Mouse (Mus musculus): ENCODE results near the gene Ier2. TPM values are rescaled to one million over a fixed set of nuclear protein-coding genes. Genes with fewer than 3 reads are reported as not detected.

Gene Ier2
- polyA plus RNA-seq, 1 experiment from 2014 or later: 43.8 TPM

- Histone ChIP-seq H3K27ac (replicated peaks in 1 of 2; ENCODE audit: control insufficient read depth in 1 of 2, insufficient read depth in 1 of 2, low read depth in 2 of 2, low read length in 2 of 2) (no peak overlapping the region), H3K4me2 (ENCODE audit: low read length) (no peak overlapping the region), H3K4me1 (ENCODE audit: control insufficient read depth in 2 of 2, insufficient read depth in 2 of 2, low read length in 2 of 2) (peaks cover 6 to 17% of the 10 kb centered on the region in 2 experiments; a peak in 3 of 4 replicates), H3K9me3 (ENCODE audit: control insufficient read depth, low read length) (no peaks in the 10 kb centered on the region), H3K9ac (ENCODE audit: low read length) (no peak overlapping the region), H3K36me3 (ENCODE audit: control insufficient read depth, insufficient read depth, low read length) (peaks cover 68% of the 10 kb centered on the region), H3K27me3 (ENCODE audit: control insufficient read depth, insufficient read depth, low read length) (peaks cover 5% of the 10 kb centered on the region; the same call in 1 of the 2 replicates), H3K4me3 (ENCODE audit: control insufficient read depth in 1 of 2, insufficient read depth in 1 of 2, low read depth in 1 of 2, low read length in 2 of 2) (no peak overlapping the region)
- WGBS: 87% methylated on average over 14 of the region's 14 CpGs
- ATAC-seq (ENCODE audit: insufficient number of reproducible peaks, insufficient read depth, low FRiP score, low read depth): no peak
These were observed 34.8 kb upstream of the Ier2 start for GRCm38 (mm10) chr8:84697166-84698130.

- ATAC-seq (ENCODE audit: insufficient number of reproducible peaks, insufficient read depth, low FRiP score, low read depth): no peak
- H3K36me3 ChIP-seq (ENCODE audit: control insufficient read depth, insufficient read depth, low read length): peaks cover 83% of the 10 kb centered on the region
These were observed 32.5 kb upstream of the Ier2 start for GRCm38 (mm10) chr8:84695140-84695539.

GRCm38 (mm10) chr8:84693332-84693731 is 30.7 kb upstream of the Ier2 start:
- Histone ChIP-seq H3K27me3 (ENCODE audit: control insufficient read depth, insufficient read depth, low read length) (no peaks in the 10 kb centered on the region), H3K4me3 (ENCODE audit: control insufficient read depth in 1 of 2, insufficient read depth in 1 of 2, low read depth in 1 of 2, low read length in 2 of 2) (no peak overlapping the region), H3K4me1 (ENCODE audit: control insufficient read depth in 2 of 2, insufficient read depth in 2 of 2, low read length in 2 of 2) (peaks cover 2 to 14% of the 10 kb centered on the region in 2 experiments; a peak in 3 of 4 replicates), H3K9ac (ENCODE audit: low read length) (no peak overlapping the region), H3K9me3 (ENCODE audit: control insufficient read depth, low read length) (no peaks in the 10 kb centered on the region), H3K4me2 (ENCODE audit: low read length) (no peak overlapping the region), H3K36me3 (ENCODE audit: control insufficient read depth, insufficient read depth, low read length) (peaks cover 69% of the 10 kb centered on the region), H3K27ac (replicated peaks in 1 of 2; ENCODE audit: control insufficient read depth in 1 of 2, insufficient read depth in 1 of 2, low read depth in 2 of 2, low read length in 2 of 2) (no peak overlapping the region)
- WGBS: 70% methylated on average over 4 of the region's 4 CpGs
- ATAC-seq (ENCODE audit: insufficient number of reproducible peaks, insufficient read depth, low FRiP score, low read depth): no peak

More at GRCm38 (mm10) chr8:84695140-84695539, 32.5 kb upstream of the Ier2 start:
- H3K4me2 ChIP-seq (ENCODE audit: low read length): no peak overlapping the region
- H3K27ac ChIP-seq (replicated peaks in 1 of 2; ENCODE audit: control insufficient read depth in 1 of 2, insufficient read depth in 1 of 2, low read depth in 2 of 2, low read length in 2 of 2): no peak overlapping the region
- H3K27me3 ChIP-seq (ENCODE audit: control insufficient read depth, insufficient read depth, low read length): no peaks in the 10 kb centered on the region
- peaks cover 0 to 9% of the 10 kb centered on the region in 2 experiments; a peak in 3 of 4 replicates for H3K4me1 ChIP-seq (ENCODE audit: control insufficient read depth in 2 of 2, insufficient read depth in 2 of 2, low read length in 2 of 2)
- H3K9me3 ChIP-seq (ENCODE audit: control insufficient read depth, low read length): no peaks in the 10 kb centered on the region
- no peak overlapping the region for H3K9ac ChIP-seq (ENCODE audit: low read length)
- 84% methylated on average over 6 of the region's 6 CpGs for WGBS
- H3K4me3 ChIP-seq (ENCODE audit: control insufficient read depth in 1 of 2, insufficient read depth in 1 of 2, low read depth in 1 of 2, low read length in 2 of 2): no peak overlapping the region

GRCm38 (mm10) chr8:84689091-84689915 is 26.7 kb upstream of the Ier2 start:
- Histone ChIP-seq H3K9ac (ENCODE audit: low read length) (peak overlapping the region; percentile 83), H3K4me3 (ENCODE audit: control insufficient read depth in 1 of 2, insufficient read depth in 1 of 2, low read depth in 1 of 2, low read length in 2 of 2) (peak overlapping the region; percentile 67 to 78), H3K4me1 (ENCODE audit: control insufficient read depth in 2 of 2, insufficient read depth in 2 of 2, low read length in 2 of 2) (peaks cover 14 to 40% of the 10 kb centered on the region in 2 experiments), H3K27ac (replicated peaks in 1 of 2; ENCODE audit: control insufficient read depth in 1 of 2, insufficient read depth in 1 of 2, low read depth in 2 of 2, low read length in 2 of 2) (peak overlapping the region; percentile 62 to 95), H3K4me2 (ENCODE audit: low read length) (peak overlapping the region; percentile 78), H3K9me3 (ENCODE audit: control insufficient read depth, low read length) (no peaks in the 10 kb centered on the region), H3K27me3 (ENCODE audit: control insufficient read depth, insufficient read depth, low read length) (no peaks in the 10 kb centered on the region), H3K36me3 (ENCODE audit: control insufficient read depth, insufficient read depth, low read length) (peaks cover 32% of the 10 kb centered on the region)
- peak; percentile 75 for ATAC-seq (ENCODE audit: insufficient number of reproducible peaks, insufficient read depth, low FRiP score, low read depth)
- under 1% methylated on average over 47 of the region's 47 CpGs for WGBS

- WGBS: under 1% methylated on average over 37 of the region's 37 CpGs
- H3K4me3 ChIP-seq (ENCODE audit: control insufficient read depth in 1 of 2, insufficient read depth in 1 of 2, low read depth in 1 of 2, low read length in 2 of 2): peak within 1 kb of the TSS; percentile 93 to 99
- H3K27me3 ChIP-seq (ENCODE audit: control insufficient read depth, insufficient read depth, low read length): no peaks in the 10 kb centered on the region
- H3K36me3 ChIP-seq (ENCODE audit: control insufficient read depth, insufficient read depth, low read length): peaks cover 27% of the 10 kb centered on the region
- H3K4me2 ChIP-seq (ENCODE audit: low read length): peak within 1 kb of the TSS; percentile 87
- ATAC-seq (ENCODE audit: insufficient number of reproducible peaks, insufficient read depth, low FRiP score, low read depth): peak; percentile 77
- H3K9ac ChIP-seq (ENCODE audit: low read length): peak within 1 kb of the TSS; percentile 100
- peaks cover 14 to 41% of the 10 kb centered on the region in 2 experiments for H3K4me1 ChIP-seq (ENCODE audit: control insufficient read depth in 2 of 2, insufficient read depth in 2 of 2, low read length in 2 of 2)
- H3K27ac ChIP-seq (replicated peaks in 1 of 2; ENCODE audit: control insufficient read depth in 1 of 2, insufficient read depth in 1 of 2, low read depth in 2 of 2, low read length in 2 of 2): peak within 1 kb of the TSS; percentile 83 to 95
- H3K9me3 ChIP-seq (ENCODE audit: control insufficient read depth, low read length): no peaks in the 10 kb centered on the region
These were observed 25.1 kb upstream of the Ier2 start, which contains the start of gene Nacc1 for GRCm38 (mm10) chr8:84687705-84688100. Gene Nacc1, minus strand, starts transcription at chr8:84687862.

GRCm38 (mm10) chr8:84687003-84687704 is 24.5 kb upstream of the Ier2 start:
- WGBS: under 1% methylated on average over 57 of the region's 62 CpGs
- ATAC-seq (ENCODE audit: insufficient number of reproducible peaks, insufficient read depth, low FRiP score, low read depth): peak; percentile 38
- H3K4me3 ChIP-seq (ENCODE audit: control insufficient read depth in 1 of 2, insufficient read depth in 1 of 2, low read depth in 1 of 2, low read length in 2 of 2): peak overlapping the region; percentile 93 to 99
- peak overlapping the region; percentile 100 for H3K9ac ChIP-seq (ENCODE audit: low read length)
- H3K4me2 ChIP-seq (ENCODE audit: low read length): peak overlapping the region; percentile 87
- peak overlapping the region; percentile 83 to 95 for H3K27ac ChIP-seq (replicated peaks in 1 of 2; ENCODE audit: control insufficient read depth in 1 of 2, insufficient read depth in 1 of 2, low read depth in 2 of 2, low read length in 2 of 2)
- H3K9me3 ChIP-seq (ENCODE audit: control insufficient read depth, low read length): no peaks in the 10 kb centered on the region
- peaks cover 14 to 45% of the 10 kb centered on the region in 2 experiments for H3K4me1 ChIP-seq (ENCODE audit: control insufficient read depth in 2 of 2, insufficient read depth in 2 of 2, low read length in 2 of 2)
- peaks cover 25% of the 10 kb centered on the region for H3K36me3 ChIP-seq (ENCODE audit: control insufficient read depth, insufficient read depth, low read length)
- H3K27me3 ChIP-seq (ENCODE audit: control insufficient read depth, insufficient read depth, low read length): no peaks in the 10 kb centered on the region

All from heart, embryonic 14.5 days (tissue).